Mouse (Mus musculus) forebrain, embryonic 15.5 days (tissue): Measurements from ENCODE around the gene Rcl1. TPM values are rescaled to one million over a fixed set of nuclear protein-coding genes. Genes with fewer than 3 reads are reported as not detected.

Source experiments
- ATAC-seq: fragments of 200-750 bp; cut with Nextera tagmentation; replicated peaks from 2 replicates; pipeline ENCODE4 v1.8.0; 2017; ENCODE audit warnings: mild to moderate bottlenecking, moderate TSS enrichment, moderate library complexity
- H3K27ac ChIP-seq: fragments of 300-500 bp; sonication (generic); replicated peaks from 2 replicates; pipeline ENCODE4 v1.5.1; 2015; ENCODE audit warnings: mild to moderate bottlenecking, inconsistent platforms
- H3K27me3 ChIP-seq: fragments of 300-500 bp; sonication (generic); 2 replicates; pipeline ENCODE4 v1.6.1; 2015; ENCODE audit warnings: inconsistent platforms
- H3K36me3 ChIP-seq: fragments of 300-500 bp; sonication (generic); 2 replicates; pipeline ENCODE4 v1.6.1; 2015; ENCODE audit warnings: mild to moderate bottlenecking, inconsistent platforms
- H3K4me1 ChIP-seq: fragments of 300-500 bp; sonication (generic); 2 replicates; pipeline ENCODE4 v1.6.1; 2015; ENCODE audit warnings: inconsistent platforms
- H3K4me2 ChIP-seq: fragments of 300-500 bp; sonication (generic); replicated peaks from 2 replicates; pipeline ENCODE4 v1.6.1; 2015; ENCODE audit warnings: mild to moderate bottlenecking, inconsistent platforms
- H3K4me3 ChIP-seq: fragments of 300-500 bp; sonication (generic); 2 replicates; pipeline ENCODE4 v1.5.1; 2015; ENCODE audit warnings: mild to moderate bottlenecking, inconsistent platforms
- H3K9ac ChIP-seq: fragments of 300-500 bp; sonication (generic); replicated peaks from 2 replicates; pipeline ENCODE4 v1.6.1; 2015; ENCODE audit warnings: mild to moderate bottlenecking, inconsistent platforms
- H3K9me3 ChIP-seq: fragments of 300-500 bp; sonication (generic); 2 replicates; pipeline ENCODE4 v1.6.1; 2016; ENCODE audit warnings: inconsistent platforms
- WGBS: fragments of 180-500 bp; shearing (Covaris S2); methylation state at CpG from one replicate; pipeline ENCODE4 v1.1.7; 2015; ENCODE audit warnings: mixed read lengths; 5-methylcytosine and 5-hydroxymethylcytosine counted together
- polyA plus RNA-seq: library from polyadenylated mRNA; unstranded; fragments of >200 nt; fragmentation: Nextera tagmentation; extraction: Ambion mirVana; gene quantifications from 2 replicates; pipeline ENCODE4 v1.2.1, GENCODE M21; 2015

The Rcl1 gene
- 36.4 and 37.0 TPM in 2 replicates for polyA plus RNA-seq

DNA sequence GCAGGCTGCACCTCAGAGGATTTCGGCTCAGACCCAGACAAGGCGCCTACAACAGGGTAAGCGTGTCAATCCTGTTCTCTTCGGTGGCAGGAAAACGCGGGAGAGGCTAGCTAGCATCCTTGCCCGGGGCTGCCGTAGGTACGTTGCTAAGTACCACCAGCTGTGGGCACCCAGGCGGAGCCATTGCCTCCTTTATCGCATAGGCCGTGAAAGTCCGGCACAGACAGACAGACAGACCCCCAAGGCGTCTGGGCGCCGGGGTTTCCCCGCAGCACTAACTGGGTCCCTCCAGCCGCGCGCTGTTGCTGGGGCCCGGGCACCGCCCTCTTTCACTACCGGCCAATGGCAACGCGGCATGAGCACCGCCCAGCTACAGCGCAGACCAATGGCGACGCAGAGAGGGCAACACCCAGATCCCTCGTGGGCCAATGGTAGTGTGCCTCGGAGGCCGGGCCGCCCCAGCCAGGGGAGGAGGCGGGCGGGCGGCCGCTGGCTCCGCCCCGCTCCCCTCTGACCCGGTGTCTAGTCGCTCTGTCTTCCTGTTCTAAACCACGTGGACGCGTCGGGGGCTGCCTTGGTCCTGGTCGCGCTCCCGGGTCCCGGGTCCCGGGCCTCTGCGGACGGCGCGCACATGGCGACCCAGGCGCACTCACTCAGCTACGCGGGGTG is at the start of gene Rcl1:
Rcl1 (plus strand) TSS at position 502 of the 669 bp plus-strand sequence.
- H3K4me3 ChIP-seq = peak within 1 kb of the TSS; percentile 88
- H3K36me3 ChIP-seq = no peaks in the 10 kb centered on the region
- peaks cover 14% of the 10 kb centered on the region for H3K4me1 ChIP-seq
- no peaks in the 10 kb centered on the region for H3K9me3 ChIP-seq
- H3K9ac ChIP-seq = peak within 1 kb of the TSS; percentile 70
- WGBS = under 1% methylated on average over 57 of the region's 58 CpGs
- peak within 1 kb of the TSS; percentile 57 for H3K27ac ChIP-seq
- ATAC-seq = peak; percentile 100
- H3K27me3 ChIP-seq = no peaks in the 10 kb centered on the region
- H3K4me2 ChIP-seq = peak within 1 kb of the TSS; percentile 80

DNA sequence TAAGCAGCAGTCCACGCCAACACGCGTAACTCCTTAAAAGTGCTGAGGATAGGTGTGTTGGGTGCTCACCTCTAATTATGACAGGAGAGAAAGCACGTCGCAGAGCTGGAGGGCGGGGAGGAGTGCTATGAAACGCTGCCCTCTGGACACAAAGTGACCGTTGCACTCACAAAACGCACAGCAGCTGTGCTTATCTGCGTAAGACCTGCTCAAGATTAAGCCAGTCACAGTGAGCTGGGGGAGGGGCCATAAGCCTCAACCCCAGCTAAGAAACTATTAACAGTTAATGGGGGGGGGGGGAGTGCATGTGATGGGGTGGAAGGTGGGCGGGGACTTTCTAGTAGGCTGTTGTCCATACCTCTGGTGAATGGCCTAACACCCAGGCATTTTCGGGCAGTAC is 48.4 kb upstream of the Rcl1 start:
- Histone ChIP-seq H3K27me3 (no peaks in the 10 kb centered on the region), H3K4me1 (peaks cover 3% of the 10 kb centered on the region; the same call in 1 of the 2 replicates), H3K27ac (no peak overlapping the region), H3K36me3 (no peaks in the 10 kb centered on the region), H3K4me2 (no peak overlapping the region), H3K4me3 (no peak overlapping the region), H3K9ac (no peak overlapping the region), H3K9me3 (no peaks in the 10 kb centered on the region)
- ATAC-seq = no peak
- WGBS = 93% methylated on average over 12 of the region's 12 CpGs

DNA sequence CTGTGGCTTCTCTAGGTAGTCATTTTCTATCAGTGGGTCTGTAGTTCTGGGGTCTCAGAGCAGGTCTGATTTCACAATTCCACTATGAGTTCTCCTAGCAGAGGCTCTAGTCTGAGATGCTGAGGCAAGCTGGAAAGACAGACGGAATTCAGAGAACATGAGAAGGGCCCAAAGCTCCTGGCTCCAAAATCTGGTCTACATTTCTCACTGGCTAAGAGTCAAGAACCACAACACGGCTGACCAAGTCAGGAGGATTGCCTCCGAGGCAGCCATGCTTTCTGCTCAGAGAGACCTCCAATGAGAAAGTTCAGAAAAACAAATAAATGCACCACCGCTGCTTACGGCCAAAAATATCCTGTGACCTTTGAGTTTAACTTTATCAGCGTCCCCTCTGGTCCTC is 46.6 kb upstream of the Rcl1 start:
- Histone ChIP-seq H3K4me2 (no peak overlapping the region), H3K36me3 (no peaks in the 10 kb centered on the region), H3K27ac (no peak overlapping the region), H3K4me1 (no peaks in the 10 kb centered on the region), H3K9me3 (no peaks in the 10 kb centered on the region), H3K9ac (no peak overlapping the region), H3K4me3 (no peak overlapping the region), H3K27me3 (no peaks in the 10 kb centered on the region)
- ATAC-seq = no peak
- WGBS = 90% methylated on average over 6 of the region's 6 CpGs

DNA sequence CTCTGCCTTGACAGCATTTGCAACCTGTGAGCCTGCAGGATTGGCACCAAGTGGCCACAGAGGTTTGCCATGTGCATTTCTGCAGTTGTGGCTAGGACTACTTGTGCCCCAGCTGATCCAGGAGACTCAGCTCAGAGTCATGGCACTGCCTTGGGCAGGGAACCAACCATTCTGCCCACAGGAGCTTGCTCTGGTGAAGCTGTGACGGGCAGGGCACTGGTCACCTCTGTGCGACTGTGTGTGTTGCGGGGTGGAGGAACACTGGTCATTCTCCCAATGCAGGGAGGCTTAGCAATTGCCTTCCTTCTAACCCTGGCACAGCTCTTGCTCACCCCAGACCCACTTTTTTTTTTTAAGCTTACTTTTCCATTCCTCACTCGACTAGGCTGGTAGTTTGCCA is 45.7 kb upstream of the Rcl1 start:
- H3K9me3 ChIP-seq = no peaks in the 10 kb centered on the region
- WGBS = 87% methylated on average over 4 of the region's 4 CpGs
- H3K9ac ChIP-seq = no peak overlapping the region
- no peak for ATAC-seq
- no peaks in the 10 kb centered on the region for H3K27me3 ChIP-seq
- no peak overlapping the region for H3K27ac ChIP-seq
- H3K4me1 ChIP-seq = no peaks in the 10 kb centered on the region
- H3K4me2 ChIP-seq = no peak overlapping the region
- no peaks in the 10 kb centered on the region for H3K36me3 ChIP-seq
- no peak overlapping the region for H3K4me3 ChIP-seq

DNA sequence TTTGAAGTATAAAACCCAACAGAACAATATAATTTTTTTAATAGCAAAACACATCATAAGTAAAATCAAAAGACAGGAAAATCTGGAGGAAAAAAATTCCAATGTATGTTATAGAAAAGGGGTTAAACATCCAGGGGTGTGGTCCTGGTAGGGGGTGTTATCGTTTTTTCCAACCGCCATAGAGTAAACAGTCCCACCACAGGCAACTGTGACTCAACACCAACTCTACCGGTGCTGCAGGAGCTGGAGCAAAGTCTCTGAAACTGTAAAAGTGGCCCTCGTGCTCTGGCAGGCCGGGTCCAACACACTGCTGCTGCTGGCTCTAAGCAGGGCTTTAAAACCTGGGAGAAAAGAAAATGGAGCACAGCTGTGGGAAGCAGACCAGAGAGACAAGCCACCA is 42.4 kb upstream of the Rcl1 start:
- Histone ChIP-seq H3K27me3 (no peaks in the 10 kb centered on the region), H3K9me3 (no peaks in the 10 kb centered on the region), H3K36me3 (no peaks in the 10 kb centered on the region), H3K4me1 (peaks cover 3% of the 10 kb centered on the region; the same call in 1 of the 2 replicates), H3K27ac (no peak overlapping the region), H3K4me3 (no peak overlapping the region), H3K4me2 (no peak overlapping the region), H3K9ac (no peak overlapping the region)
- WGBS = 88% methylated on average over 5 of the region's 5 CpGs
- ATAC-seq = no peak

DNA sequence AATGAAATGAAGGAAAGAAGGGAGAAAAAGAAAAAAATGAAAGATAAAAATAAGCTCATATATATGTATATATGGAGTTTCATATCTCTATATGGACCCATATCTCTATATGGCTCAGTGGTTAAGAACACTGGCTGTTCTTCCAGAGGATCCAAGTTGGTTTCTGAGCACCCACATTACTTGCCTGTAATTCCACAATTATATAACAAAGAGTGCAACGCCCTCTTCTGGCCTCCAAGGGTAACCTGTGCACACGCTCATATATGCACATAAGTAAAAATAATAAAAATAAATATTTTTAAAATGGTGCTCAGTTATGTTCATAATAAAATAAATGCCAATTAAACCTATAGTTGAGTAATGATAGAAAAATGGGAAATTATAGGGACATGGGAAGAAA is 41.5 kb upstream of the Rcl1 start:
- H3K9me3 ChIP-seq = no peaks in the 10 kb centered on the region
- H3K4me1 ChIP-seq = peaks cover 8% of the 10 kb centered on the region; the same call in 1 of the 2 replicates
- ATAC-seq = no peak
- H3K36me3 ChIP-seq = no peaks in the 10 kb centered on the region
- no peak overlapping the region for H3K4me3 ChIP-seq
- no peak overlapping the region for H3K27ac ChIP-seq
- H3K9ac ChIP-seq = no peak overlapping the region
- H3K4me2 ChIP-seq = no peak overlapping the region
- no peaks in the 10 kb centered on the region for H3K27me3 ChIP-seq
- 87% methylated on average over 2 of the region's 2 CpGs for WGBS

DNA sequence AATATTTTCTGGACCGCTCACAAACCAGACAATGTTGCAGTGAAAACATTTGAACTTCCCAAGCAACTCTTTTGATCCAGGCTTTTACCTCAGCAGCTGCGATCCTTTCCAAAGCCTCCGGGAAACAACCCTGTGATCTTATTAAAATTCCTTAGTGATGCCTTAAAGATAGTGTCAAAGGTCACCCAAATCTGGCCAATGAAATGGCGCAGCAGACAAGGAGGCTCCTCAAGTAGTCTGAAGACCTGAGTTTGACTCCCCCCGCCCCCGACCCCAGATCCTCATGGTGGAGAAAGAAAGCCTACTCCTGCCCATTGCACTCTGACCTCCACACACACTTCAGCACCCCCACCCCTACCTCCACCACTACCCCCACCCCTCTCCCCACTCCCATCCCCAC is 40.9 kb upstream of the Rcl1 start:
- H3K27ac ChIP-seq = no peak overlapping the region
- H3K4me2 ChIP-seq = no peak overlapping the region
- no peaks in the 10 kb centered on the region for H3K36me3 ChIP-seq
- no peak overlapping the region for H3K9ac ChIP-seq
- WGBS = 25% methylated on average over 6 of the region's 6 CpGs
- H3K27me3 ChIP-seq = no peaks in the 10 kb centered on the region
- no peaks in the 10 kb centered on the region for H3K9me3 ChIP-seq
- peaks cover 8% of the 10 kb centered on the region; the same call in 1 of the 2 replicates for H3K4me1 ChIP-seq
- H3K4me3 ChIP-seq = no peak overlapping the region
- no peak for ATAC-seq

DNA sequence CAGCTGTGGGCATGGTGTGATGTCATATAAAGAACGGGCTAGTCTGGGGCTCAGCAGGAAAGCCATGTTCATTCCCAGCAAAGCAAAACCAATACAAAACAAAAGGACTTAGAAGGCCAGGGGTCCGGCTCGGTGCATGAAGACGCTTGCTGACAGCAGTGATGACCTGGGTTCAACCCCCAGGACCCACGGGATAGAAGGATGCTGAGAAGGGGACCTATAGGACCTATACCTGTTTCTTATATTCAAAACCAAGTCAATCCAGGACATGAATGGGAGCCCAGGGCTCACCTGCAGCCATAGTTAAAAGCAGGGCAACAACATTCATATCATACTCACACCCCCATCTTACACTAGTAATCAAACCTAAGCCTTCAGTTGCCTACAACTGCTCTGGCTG is 38.2 kb upstream of the Rcl1 start:
- Histone ChIP-seq H3K9me3 (no peaks in the 10 kb centered on the region), H3K36me3 (no peaks in the 10 kb centered on the region), H3K4me2 (no peak overlapping the region), H3K4me3 (no peak overlapping the region), H3K27ac (no peak overlapping the region), H3K27me3 (no peaks in the 10 kb centered on the region), H3K9ac (no peak overlapping the region), H3K4me1 (peaks cover 8% of the 10 kb centered on the region; the same call in 1 of the 2 replicates)
- ATAC-seq = no peak
- 81% methylated on average over 5 of the region's 5 CpGs for WGBS

DNA sequence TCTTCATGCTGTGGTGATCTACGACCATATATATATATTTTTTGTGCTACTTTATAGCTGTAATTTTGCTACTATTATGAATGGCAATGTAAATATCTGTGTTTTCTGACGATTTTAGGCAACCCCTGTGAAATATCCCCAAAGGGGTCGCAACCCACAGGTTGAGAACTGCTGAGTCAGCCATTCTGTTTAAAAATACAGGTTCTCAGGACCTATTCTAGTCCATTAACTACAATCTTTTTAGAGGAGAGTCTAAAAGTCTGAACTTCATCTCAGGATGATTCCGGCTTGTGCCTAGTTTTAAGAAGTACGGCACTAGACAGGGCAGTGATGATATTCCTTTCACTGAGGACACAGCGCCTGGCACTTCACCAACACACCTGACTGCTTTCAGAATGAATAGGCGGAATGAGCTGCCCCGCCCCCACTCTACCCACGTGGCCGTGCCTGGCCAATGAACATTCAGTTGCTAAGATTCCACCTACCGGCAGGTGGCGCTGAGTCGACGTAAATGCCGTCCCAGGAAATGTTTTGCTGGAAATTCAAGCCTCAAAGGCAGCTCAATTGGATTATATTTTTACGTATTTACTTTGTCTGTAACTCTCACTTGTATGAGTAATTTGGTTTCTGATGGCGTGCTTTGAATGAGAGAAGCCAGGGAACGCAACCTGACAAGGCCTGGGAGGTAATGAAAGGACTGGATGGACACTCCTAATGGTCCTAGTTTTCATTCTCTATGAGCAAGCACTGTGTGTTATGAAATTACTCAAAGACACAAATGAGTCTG is 37.4 kb upstream of the Rcl1 start:
- Histone ChIP-seq H3K36me3 (no peaks in the 10 kb centered on the region), H3K9ac (no peak overlapping the region)

DNA sequence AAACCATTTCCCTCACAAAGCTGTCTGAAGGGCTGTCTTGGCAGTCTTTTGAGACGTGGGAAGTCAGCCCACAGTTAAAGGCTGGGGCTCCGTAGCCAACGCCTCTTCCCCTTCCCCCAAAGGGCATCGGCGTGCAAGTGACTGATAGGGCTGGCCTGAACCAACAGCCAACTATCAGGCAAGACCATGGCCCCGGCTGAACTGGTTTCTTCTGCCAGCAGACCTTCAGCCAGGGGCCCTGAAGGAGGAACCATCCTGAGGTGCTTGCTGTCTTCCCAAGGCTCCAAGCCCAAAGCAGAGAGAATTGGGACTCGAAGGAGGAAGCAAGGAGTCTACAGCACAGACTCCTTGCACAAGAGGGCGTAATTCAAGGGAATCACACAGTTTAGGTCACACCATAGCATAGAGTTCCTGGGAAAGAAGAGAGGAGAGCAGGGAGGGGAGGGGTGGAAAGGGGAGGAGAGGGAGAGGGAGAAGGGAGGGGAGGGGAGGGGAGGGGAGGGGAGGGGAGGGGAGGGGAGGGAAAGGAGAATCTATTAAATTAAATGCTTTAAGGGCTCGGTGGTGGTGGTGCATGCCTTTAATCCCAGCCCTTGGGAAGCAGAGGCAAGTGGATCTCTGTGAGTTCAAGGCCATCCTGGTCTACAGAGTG is 36.6 kb upstream of the Rcl1 start:
- H3K27ac ChIP-seq = no peak overlapping the region
- no peak overlapping the region for H3K4me2 ChIP-seq
- 52% methylated on average over 9 of the region's 9 CpGs for WGBS
- no peak overlapping the region for H3K9ac ChIP-seq
- no peaks in the 10 kb centered on the region for H3K36me3 ChIP-seq
- peaks cover 8% of the 10 kb centered on the region; the same call in 1 of the 2 replicates for H3K4me1 ChIP-seq
- no peak overlapping the region for H3K4me3 ChIP-seq
- peak; percentile 32; the same call in 1 of the 2 replicates for ATAC-seq
- H3K9me3 ChIP-seq = no peaks in the 10 kb centered on the region
- no peaks in the 10 kb centered on the region for H3K27me3 ChIP-seq

More for the DNA sequence above, 37.4 kb upstream of the Rcl1 start:
- H3K27ac ChIP-seq = no peak overlapping the region
- ATAC-seq = peak; percentile 74
- peak overlapping the region; percentile 20 for H3K4me3 ChIP-seq
- H3K27me3 ChIP-seq = no peaks in the 10 kb centered on the region
- H3K4me2 ChIP-seq = peak overlapping the region; percentile 40
- peaks cover 8% of the 10 kb centered on the region; the same call in 1 of the 2 replicates for H3K4me1 ChIP-seq
- 15% methylated on average over 18 of the region's 18 CpGs for WGBS
- H3K9me3 ChIP-seq = no peaks in the 10 kb centered on the region

DNA sequence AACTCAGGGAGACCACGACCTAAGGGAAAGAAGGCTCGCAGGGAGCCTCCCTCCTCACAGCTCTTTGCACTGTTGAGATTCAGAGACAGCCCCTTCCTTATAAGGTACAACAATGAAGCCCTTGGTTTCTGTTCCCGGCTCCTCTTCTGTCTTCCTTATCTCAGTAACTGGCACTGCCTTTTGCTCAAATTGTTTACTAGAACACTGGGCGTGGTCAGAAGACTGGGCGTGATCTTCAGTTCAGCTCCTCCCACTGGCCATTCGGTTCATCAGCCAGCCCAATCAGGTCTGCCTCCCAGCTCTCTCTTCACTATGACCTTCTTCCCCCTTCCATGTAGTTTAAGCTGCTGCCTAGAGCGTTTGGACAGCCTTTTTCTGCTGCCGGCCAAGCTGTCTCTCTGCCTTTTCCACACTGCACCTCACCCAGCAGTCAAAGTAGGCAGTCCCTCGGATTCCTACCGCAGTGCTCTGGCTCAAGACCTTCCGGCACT is 34.1 kb upstream of the Rcl1 start:
- Histone ChIP-seq H3K4me3 (no peak overlapping the region), H3K4me2 (peak overlapping the region; percentile 6; the same call in 1 of the 2 replicates), H3K4me1 (peaks cover 8% of the 10 kb centered on the region; the same call in 1 of the 2 replicates), H3K27ac (no peak overlapping the region), H3K9me3 (no peaks in the 10 kb centered on the region), H3K27me3 (no peaks in the 10 kb centered on the region), H3K36me3 (no peaks in the 10 kb centered on the region), H3K9ac (no peak overlapping the region)
- no peak for ATAC-seq
- 22% methylated on average over 11 of the region's 11 CpGs for WGBS

DNA sequence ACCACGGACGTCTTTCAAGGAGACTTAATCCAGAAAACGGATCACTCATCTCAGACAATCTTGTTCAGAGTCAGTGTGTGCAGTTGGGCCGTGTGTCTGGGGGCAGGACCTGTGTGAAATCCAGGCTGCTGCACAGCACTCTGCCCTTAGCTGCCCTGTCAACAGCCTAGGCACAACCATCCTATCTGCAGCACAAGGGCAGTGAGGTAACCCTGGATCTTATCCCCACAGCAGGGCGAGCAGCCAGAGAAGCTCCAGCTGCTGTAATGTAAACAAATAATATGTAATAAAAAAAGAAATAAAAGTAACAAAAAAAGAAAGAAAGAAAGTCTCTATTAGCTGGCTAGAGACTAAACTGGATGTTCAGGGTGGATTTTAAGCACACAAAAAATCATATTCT is 32.0 kb upstream of the Rcl1 start:
- Histone ChIP-seq H3K4me3 (no peak overlapping the region), H3K9ac (no peak overlapping the region), H3K36me3 (no peaks in the 10 kb centered on the region), H3K9me3 (no peaks in the 10 kb centered on the region), H3K4me1 (0 out of 2 replicates have a peak, but pooled peaks cover 4% of the 10 kb centered on the region), H3K4me2 (no peak overlapping the region), H3K27me3 (no peaks in the 10 kb centered on the region), H3K27ac (no peak overlapping the region)
- WGBS = 84% methylated on average over 5 of the region's 5 CpGs
- ATAC-seq = no peak
